Mouse (Mus musculus): ENCODE measurements around the gene Myo18b.

The Myo18b gene

GRCm38 (mm10) chr5:112663701-112664100, 232.5 kb downstream of the Myo18b start:
- DNase-seq, result no peak

- no peak for DNase-seq
Measured at GRCm38 (mm10) chr5:112660924-112661431, 235.2 kb downstream of the Myo18b start.

GRCm38 (mm10) chr5:112659295-112659694, 236.9 kb downstream of the Myo18b start:
- no peak for DNase-seq

GRCm38 (mm10) chr5:112656811-112657210, 239.4 kb downstream of the Myo18b start:
- DNase-seq, result no peak

- no peak for DNase-seq
Measured at GRCm38 (mm10) chr5:112655986-112656541, 240.1 kb downstream of the Myo18b start.

- no peak for DNase-seq
Measured at GRCm38 (mm10) chr5:112655529-112655928, 240.6 kb downstream of the Myo18b start.

- DNase-seq, result no peak
Measured at GRCm38 (mm10) chr5:112652036-112652435, 244.1 kb downstream of the Myo18b start.

- no peak for DNase-seq
Measured at GRCm38 (mm10) chr5:112649164-112649702, 246.9 kb downstream of the Myo18b start.

- no peak for DNase-seq
Measured at GRCm38 (mm10) chr5:112646871-112647270, 249.3 kb downstream of the Myo18b start.

GRCm38 (mm10) chr5:112645535-112645934, 250.6 kb downstream of the Myo18b start:
- no peak for DNase-seq

- no peak for DNase-seq
Measured at GRCm38 (mm10) chr5:112643533-112644272, 252.5 kb downstream of the Myo18b start.

GRCm38 (mm10) chr5:112642731-112643130, 253.4 kb downstream of the Myo18b start:
- peak; percentile 40 for DNase-seq

- no peak for DNase-seq
Measured at GRCm38 (mm10) chr5:112641770-112642169, 254.4 kb downstream of the Myo18b start.

GRCm38 (mm10) chr5:112641131-112641530, 255.0 kb downstream of the Myo18b start:
- DNase-seq, result no peak

GRCm38 (mm10) chr5:112640651-112641050, 255.5 kb downstream of the Myo18b start:
- DNase-seq, result no peak

Data from thymus, postnatal 4 days (tissue).